Mouse (Mus musculus) gastrocnemius, postnatal 36 days (tissue): ENCODE results near the gene Ucp1. TPM values are rescaled to one million over a fixed set of nuclear protein-coding genes. Genes with fewer than 3 reads are reported as not detected.

ENCODE experiments used
- DNase-seq, 2 experiments: peaks; one replicate each; pipeline ENCODE4 v3.0.0; 2022
- intact Hi-C: fragments of 180-260 bp; cut with DNase I; formaldehyde crosslinking; loops from one replicate; pipeline ENCODE4 v1.15.1; 2025
- total RNA-seq, 2 experiments: library from RNA; stranded (reverse); gene quantifications; 2 replicates each; pipeline ENCODE4 v1.2.3; 2021

Ucp1 gene
- total RNA-seq, 2 experiments from 2014 or later: not detected

- no peak for DNase-seq
- intact Hi-C loops: no loop called here
Observed at GRCm38 (mm10) chr8:83327889-83328288, 37.7 kb downstream of the Ucp1 start.

GRCm38 (mm10) chr8:83331567-83331898 is 41.4 kb downstream of the Ucp1 start:
- intact Hi-C loops: no loop called here
- DNase-seq: no peak

- intact Hi-C loops: no loop called here
Observed at GRCm38 (mm10) chr8:83331899-83332697, 41.9 kb downstream of the Ucp1 start, which contains the start of gene Elmod2. TSS of gene Elmod2 (minus strand) at chr8:83332486.

GRCm38 (mm10) chr8:83332864-83333263 is 42.7 kb downstream of the Ucp1 start:
- DNase-seq: no peak
- intact Hi-C loops: no loop called here

More at GRCm38 (mm10) chr8:83331899-83332697, 41.9 kb downstream of the Ucp1 start, which contains the start of gene Elmod2:
- DNase-seq: peak; percentile 94 to 97

GRCm38 (mm10) chr8:83342076-83342475 is 51.9 kb downstream of the Ucp1 start:
- intact Hi-C loops: loop anchor here (5.0 to 10.0 kb wide), 2 partner anchors 80 to 237 kb away; no protein-coding TSS in a partner anchor
- DNase-seq: no peak

- DNase-seq: no peak
- intact Hi-C loops: loop anchor here (5.0 to 10.0 kb wide), 2 partner anchors 80 to 238 kb away; no protein-coding TSS in a partner anchor
Observed at GRCm38 (mm10) chr8:83342693-83343092, 52.5 kb downstream of the Ucp1 start.

Other genes starting within 250 kb of the Ucp1 start
- under 1 TPM; 0.62 to 0.66 TPM for gene Tbc1d9, start 125.0 kb upstream of the Ucp1 start, total RNA-seq
- gene Gm10645, start 124.2 kb upstream of the Ucp1 start, total RNA-seq: not detected
- gene Elmod2, start 42.1 kb downstream of the Ucp1 start, total RNA-seq: 1 to 10 TPM; 6.2 to 6.4 TPM
- not detected for gene Mgat4d, start 58.1 kb downstream of the Ucp1 start, total RNA-seq
- gene Clgn, start 99.5 kb downstream of the Ucp1 start, total RNA-seq: not detected
- gene Scoc, start 168.0 kb downstream of the Ucp1 start, total RNA-seq: 10 to 100 TPM; 46.5 to 46.8 TPM
- not detected for gene Olfr370, start 245.4 kb downstream of the Ucp1 start, total RNA-seq